Mouse (Mus musculus) bone marrow, adult 2 months (tissue): ENCODE measurements around the gene Ankrd6. TPM values are rescaled to one million over a fixed set of nuclear protein-coding genes. Genes with fewer than 3 reads are reported as not detected.

Source experiments
- H3K27ac ChIP-seq: fragments of 200-500 bp; 2 replicates; pipeline ENCODE4 v1.5.1; 2012; ENCODE audit warnings: low read depth, mild to moderate bottlenecking, control low read depth, inconsistent platforms, low read length; ENCODE audit not compliant: control insufficient read depth, poor library complexity, insufficient read depth
- H3K4me1 ChIP-seq: fragments of 200-500 bp; 2 replicates; pipeline ENCODE4 v1.6.1; 2011; ENCODE audit warnings: low read length; ENCODE audit not compliant: control insufficient read depth, insufficient read depth
- H3K4me3 ChIP-seq: fragments of 200-500 bp; replicated peaks from 2 replicates; pipeline ENCODE3; 2011; ENCODE audit warnings: mild to moderate bottlenecking, low read depth, low read length, control low read depth; ENCODE audit not compliant: control insufficient read depth
- CTCF ChIP-seq: fragments of 200-500 bp; IDR thresholded peaks from 2 replicates; pipeline ENCODE4 v1.5.1; 2011; ENCODE audit warnings: low read length, control low read depth; ENCODE audit not compliant: control insufficient read depth, insufficient read depth
- POLR2A ChIP-seq: fragments of 200-500 bp; IDR thresholded peaks from 2 replicates; pipeline ENCODE4 v1.6.1; 2011; ENCODE audit warnings: low read depth, mild to moderate bottlenecking, control low read depth, low read length, borderline replicate concordance; ENCODE audit not compliant: control insufficient read depth
- WGBS: fragments of 180-500 bp; shearing (Covaris S2); methylation state at CpG from one replicate; pipeline ENCODE4 v1.1.7; 2018; 5-methylcytosine and 5-hydroxymethylcytosine counted together
- polyA plus RNA-seq: library from polyadenylated mRNA; stranded (reverse); fragments of >200 nt; gene quantifications from 2 replicates; pipeline ENCODE4 v1.2.4, GENCODE M21; 2011; ENCODE audit warnings: low replicate concordance; ENCODE audit not compliant: missing spikeins, insufficient read depth, insufficient read length

Gene Ankrd6
- polyA plus RNA-seq, 1 experiment: 2.2 TPM

- no peaks in the 10 kb centered on the region for H3K4me1 ChIP-seq
- WGBS: 94% methylated on average over 1 of the region's 1 CpGs
- H3K27ac ChIP-seq: no peak overlapping the region
- no peak overlapping the region for H3K4me3 ChIP-seq
- no peak for TF ChIP-seq CTCF
- no peak for TF ChIP-seq POLR2A
These were observed 163.5 kb downstream of the Ankrd6 start for GRCm38 (mm10) chr4:32787110-32787509.

- Histone ChIP-seq H3K27ac (no peak overlapping the region), H3K4me3 (no peak overlapping the region), H3K4me1 (no peaks in the 10 kb centered on the region)
- no peak for TF ChIP-seq CTCF
- WGBS: 72% methylated on average over 4 of the region's 4 CpGs
These were observed 170.6 kb downstream of the Ankrd6 start for GRCm38 (mm10) chr4:32779996-32780395.

GRCm38 (mm10) chr4:32770284-32770810, 180.3 kb downstream of the Ankrd6 start:
- TF ChIP-seq POLR2A (no peak), CTCF (peak; percentile 14; the same call in 1 of the 2 replicates)
- no peak overlapping the region for H3K4me3 ChIP-seq
- WGBS: 90% methylated on average over 7 of the region's 7 CpGs

DNA sequence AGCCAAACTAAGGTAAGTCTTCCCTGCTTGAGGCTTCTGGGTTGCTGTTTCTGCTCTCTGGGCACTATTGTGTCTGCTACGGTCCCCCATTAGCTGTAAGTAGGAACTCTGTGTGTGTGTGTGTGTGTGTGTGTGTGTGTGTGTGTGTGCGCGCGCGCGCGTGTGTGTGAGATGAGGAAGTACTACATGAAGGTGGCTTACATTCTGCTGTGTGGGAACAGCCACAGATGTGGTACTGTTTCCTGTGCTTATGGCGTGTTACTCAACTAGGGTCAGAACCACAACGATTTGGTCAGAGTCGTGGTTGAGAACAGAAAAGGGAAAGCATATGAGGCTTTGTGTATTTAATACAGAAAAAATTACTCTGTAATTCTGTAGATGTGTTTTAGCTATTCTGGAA, 182.6 kb downstream of the Ankrd6 start:
- WGBS: 15% methylated on average over 10 of the region's 10 CpGs
- TF ChIP-seq POLR2A: no peak
- TF ChIP-seq CTCF: no peak
- H3K4me1 ChIP-seq: peaks cover 2% of the 10 kb centered on the region
- no peak overlapping the region for H3K4me3 ChIP-seq
- H3K27ac ChIP-seq: no peak overlapping the region

More at GRCm38 (mm10) chr4:32770284-32770810, 180.3 kb downstream of the Ankrd6 start:
- peaks cover 2% of the 10 kb centered on the region for H3K4me1 ChIP-seq
- H3K27ac ChIP-seq: no peak overlapping the region

GRCm38 (mm10) chr4:32767471-32767870, 183.2 kb downstream of the Ankrd6 start:
- no peak overlapping the region for H3K27ac ChIP-seq
- TF ChIP-seq POLR2A: no peak
- no peak for TF ChIP-seq CTCF
- H3K4me1 ChIP-seq: peaks cover 2% of the 10 kb centered on the region
- H3K4me3 ChIP-seq: no peak overlapping the region
- 86% methylated on average over 7 of the region's 7 CpGs for WGBS

DNA sequence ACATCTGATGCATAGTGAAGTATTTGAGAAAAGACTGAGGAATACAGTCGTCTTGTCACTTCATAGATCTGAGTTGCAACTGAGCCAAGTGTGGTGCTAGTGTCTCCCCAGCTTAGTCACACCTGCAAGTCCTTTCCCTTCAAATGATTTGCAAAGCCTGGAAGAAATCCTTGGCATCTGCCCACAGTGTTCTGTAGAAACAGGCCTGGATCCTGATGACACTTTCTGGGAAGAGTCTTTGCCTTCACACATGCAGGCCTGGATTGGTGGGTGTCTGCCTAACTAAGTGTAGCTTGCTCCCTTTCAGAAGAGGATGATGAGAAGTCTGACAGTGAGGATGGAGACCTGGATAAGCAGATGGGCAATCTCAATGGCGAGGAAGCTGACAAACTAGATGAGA, 193.2 kb downstream of the Ankrd6 start:
- 72% methylated on average over 2 of the region's 2 CpGs for WGBS
- Histone ChIP-seq H3K4me3 (no peak overlapping the region), H3K4me1 (no peaks in the 10 kb centered on the region), H3K27ac (no peak overlapping the region)
- TF ChIP-seq CTCF: no peak
- no peak for TF ChIP-seq POLR2A

Other genes with a start within 250 kb of the Ankrd6 start
- 15.8 and 19.0 TPM in 2 replicates for gene Lyrm2, start 150.6 kb downstream of the Ankrd6 start, polyA plus RNA-seq
- 1.5 and 7.8 TPM in 2 replicates for gene Rragd, start 32.2 kb upstream of the Ankrd6 start, polyA plus RNA-seq
- gene Ube2j1, start 80.6 kb upstream of the Ankrd6 start, polyA plus RNA-seq: 17.3 and 18.4 TPM in 2 replicates
- not detected in 2 replicates for gene Gabrr2, start 112.2 kb upstream of the Ankrd6 start, polyA plus RNA-seq
- 0.65 TPM in 1 of 2 replicates, not detected in the other for gene Gabrr1, start 181.7 kb upstream of the Ankrd6 start, polyA plus RNA-seq
- 1.2 and 2.8 TPM in 2 replicates for gene Pm20d2, start 238.9 kb upstream of the Ankrd6 start, polyA plus RNA-seq